Mouse (Mus musculus) kidney, adult 2 months (tissue): ENCODE measurements at regions not wholly inside any gene's neighbourhood (a gene's known extent, or its start where the extent isn't known, plus 50 kb on each side); places are given as distances from the start of the nearest gene placed in this dataset.

Source experiments
- DNase-seq: peaks from one replicate; pipeline ENCODE4 v3.0.0; 2021
- H3K27ac ChIP-seq: fragments of 200-500 bp; 2 replicates; pipeline ENCODE4 v1.5.1; 2012; ENCODE audit warnings: low read depth, low read length, control low read depth, inconsistent platforms; ENCODE audit not compliant: insufficient read depth
- H3K27me3 ChIP-seq: fragments of 200-500 bp; replicated peaks from 2 replicates; pipeline ENCODE4 v1.6.1; 2012; ENCODE audit warnings: mild to moderate bottlenecking, moderate library complexity, low read length, inconsistent platforms; ENCODE audit not compliant: control insufficient read depth, insufficient read depth
- H3K36me3 ChIP-seq: fragments of 200-500 bp; 2 replicates; pipeline ENCODE4 v1.6.1; 2012; ENCODE audit warnings: mild to moderate bottlenecking, moderate library complexity, low read length, inconsistent platforms; ENCODE audit not compliant: control insufficient read depth, insufficient read depth
- H3K4me1 ChIP-seq: fragments of 200-500 bp; 2 replicates; pipeline ENCODE4 v1.6.1; 2011; ENCODE audit warnings: low read length; ENCODE audit not compliant: control insufficient read depth, insufficient read depth
- H3K4me3 ChIP-seq: fragments of 200-500 bp; 2 replicates; pipeline ENCODE4 v1.5.1; 2011; ENCODE audit warnings: mild to moderate bottlenecking, low read depth, low read length, control low read depth; ENCODE audit not compliant: insufficient read depth
- CTCF ChIP-seq: fragments of 200-500 bp; conservative IDR thresholded peaks from 2 replicates; pipeline ENCODE4 v1.5.1; 2011; ENCODE audit warnings: low read depth, mild to moderate bottlenecking, control low read depth, low read length, moderate library complexity, mixed read lengths; ENCODE audit not compliant: insufficient read depth, insufficient read length
- POLR2A ChIP-seq: fragments of 200-500 bp; IDR thresholded peaks from one replicate; pipeline ENCODE4 v1.6.1; 2011; ENCODE audit warnings: low read depth, low read length, control low read depth
- WGBS: fragments of 180-500 bp; shearing (Covaris S2); methylation state at CpG from one replicate; pipeline ENCODE4 v1.1.7; 2018; 5-methylcytosine and 5-hydroxymethylcytosine counted together

- H3K4me3 ChIP-seq = no peak overlapping the region
- 59% methylated on average over 2 of the region's 2 CpGs for WGBS
- no peaks in the 10 kb centered on the region for H3K36me3 ChIP-seq
- DNase-seq = no peak
- no peak overlapping the region for H3K27ac ChIP-seq
- no peaks in the 10 kb centered on the region for H3K27me3 ChIP-seq
- no peak for TF ChIP-seq CTCF
- TF ChIP-seq POLR2A = no peak
- H3K4me1 ChIP-seq = no peaks in the 10 kb centered on the region
Measured at GRCm38 (mm10) chr4:153208822-153209221, 273.8 kb downstream of the Ajap1 start.

GRCm38 (mm10) chr4:153208215-153208614 is 274.4 kb downstream of the Ajap1 start:
- no peaks in the 10 kb centered on the region for H3K4me1 ChIP-seq
- no peak for TF ChIP-seq CTCF
- no peak for TF ChIP-seq POLR2A
- 40% methylated on average over 6 of the region's 6 CpGs for WGBS
- no peaks in the 10 kb centered on the region for H3K36me3 ChIP-seq
- no peak for DNase-seq
- no peak overlapping the region for H3K27ac ChIP-seq
- H3K4me3 ChIP-seq = no peak overlapping the region
- H3K27me3 ChIP-seq = no peaks in the 10 kb centered on the region

- DNase-seq = no peak
- Histone ChIP-seq H3K4me1 (no peaks in the 10 kb centered on the region), H3K36me3 (no peaks in the 10 kb centered on the region), H3K4me3 (no peak overlapping the region), H3K27ac (no peak overlapping the region), H3K27me3 (no peaks in the 10 kb centered on the region)
- TF ChIP-seq POLR2A (no peak), CTCF (no peak)
- 17% methylated on average over 11 of the region's 11 CpGs for WGBS
Measured at GRCm38 (mm10) chr4:153207578-153208102, 275.0 kb downstream of the Ajap1 start.

DNA sequence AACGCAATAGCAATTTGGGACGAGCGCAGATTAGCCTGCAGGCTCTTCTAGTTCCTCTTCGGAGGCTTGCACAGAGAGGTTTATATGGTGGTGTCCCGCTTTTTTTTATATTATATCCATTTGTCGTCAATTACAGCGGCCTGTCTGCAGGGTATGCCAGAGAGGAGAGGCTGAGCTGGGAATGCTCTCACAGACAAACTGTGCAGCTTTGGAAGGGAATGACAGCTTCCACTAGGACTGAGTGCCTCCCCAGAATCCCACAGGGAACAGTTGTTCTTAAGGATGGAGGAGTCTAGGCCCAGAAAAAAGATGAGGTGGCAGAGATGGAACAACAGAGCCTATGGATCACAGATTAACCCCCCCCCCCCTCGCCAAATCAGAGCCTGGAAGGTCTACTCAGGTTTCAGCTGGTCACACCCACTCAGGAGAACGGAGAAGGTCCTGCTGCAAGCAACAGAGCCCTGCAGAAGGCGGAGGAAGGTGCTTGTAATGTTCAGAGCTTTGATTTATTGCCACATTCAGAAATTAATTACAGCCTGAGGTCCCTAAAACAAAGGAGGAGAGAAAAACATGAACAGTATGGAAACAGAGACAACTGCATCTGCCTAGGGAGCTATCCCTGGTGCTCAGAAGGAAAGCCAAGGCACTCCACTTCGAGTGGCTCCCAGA is 275.7 kb downstream of the Ajap1 start:
- Histone ChIP-seq H3K36me3 (no peaks in the 10 kb centered on the region), H3K27ac (no peak overlapping the region), H3K27me3 (no peaks in the 10 kb centered on the region), H3K4me1 (no peaks in the 10 kb centered on the region), H3K4me3 (no peak overlapping the region)
- TF ChIP-seq POLR2A = no peak
- no peak for TF ChIP-seq CTCF
- WGBS = 34% methylated on average over 11 of the region's 11 CpGs
- no peak for DNase-seq

DNA sequence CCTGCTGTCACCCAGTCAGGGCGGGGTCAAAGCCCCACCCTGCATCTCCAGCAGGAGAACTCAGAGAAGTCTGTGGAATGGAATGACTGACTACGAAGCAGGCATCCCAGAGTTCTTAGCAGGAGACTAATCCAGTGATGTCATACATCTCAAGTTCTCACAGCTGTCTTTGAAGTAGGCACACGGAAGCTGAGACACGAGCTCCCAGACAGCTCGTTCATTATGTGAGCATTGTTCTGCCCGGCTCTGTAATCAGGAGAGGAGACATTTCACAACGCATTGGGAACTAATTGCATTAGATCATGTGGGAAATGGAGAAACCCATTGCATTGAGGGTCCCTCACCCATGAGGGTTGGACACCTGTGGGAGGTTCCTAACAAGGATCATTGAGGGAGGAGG is 277.8 kb downstream of the Ajap1 start:
- no peak overlapping the region for H3K4me3 ChIP-seq
- H3K4me1 ChIP-seq = no peaks in the 10 kb centered on the region
- no peaks in the 10 kb centered on the region for H3K36me3 ChIP-seq
- WGBS = 19% methylated on average over 7 of the region's 7 CpGs
- no peak overlapping the region for H3K27ac ChIP-seq
- DNase-seq = no peak
- TF ChIP-seq POLR2A (no peak), CTCF (no peak)
- H3K27me3 ChIP-seq = no peaks in the 10 kb centered on the region

DNA sequence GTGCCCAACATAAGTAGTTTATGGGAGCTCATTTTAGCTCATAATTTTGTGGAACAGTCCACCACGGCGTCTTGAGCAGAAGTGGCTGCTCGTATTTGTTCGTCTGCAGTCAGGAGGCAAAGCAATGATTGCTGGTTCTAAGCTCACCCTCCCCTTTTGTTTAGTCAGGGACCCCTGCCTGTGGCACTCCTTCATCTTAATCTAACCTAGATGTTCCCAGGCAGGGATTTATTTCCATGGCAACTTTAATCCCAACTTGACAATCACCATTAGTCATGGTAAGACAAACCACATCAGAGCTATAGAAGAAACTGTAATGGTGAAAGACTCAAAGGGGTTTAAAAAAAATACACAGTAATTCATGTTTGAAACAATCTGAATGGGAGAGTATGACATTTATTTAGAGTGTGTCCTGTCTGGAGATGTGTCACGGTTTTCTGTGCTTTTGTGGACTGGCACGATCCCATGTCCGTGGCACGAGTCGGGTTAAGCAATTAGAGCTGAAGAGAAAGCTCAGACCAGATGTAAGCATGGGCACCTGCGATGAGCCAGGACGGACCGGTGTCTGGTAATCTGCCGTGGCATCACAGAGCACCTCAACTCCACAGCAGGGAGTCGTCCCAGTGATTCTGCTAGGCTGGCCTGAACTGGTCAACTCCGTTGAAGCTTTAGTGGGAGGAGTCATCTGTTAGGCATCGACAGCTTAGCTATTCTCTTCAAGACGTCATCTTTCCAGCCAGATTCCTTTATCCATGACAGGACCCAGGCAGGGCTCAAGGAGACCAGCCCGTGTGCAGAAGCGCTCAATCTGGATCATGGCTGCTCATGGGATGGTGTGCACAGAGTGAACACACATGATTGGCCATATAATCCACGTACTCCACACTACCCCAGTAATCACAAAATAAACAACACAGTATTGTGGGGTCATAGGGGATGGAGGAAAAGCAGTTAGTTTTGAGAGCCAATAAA is 281.5 kb downstream of the Ajap1 start:
- DNase-seq = no peak
- Histone ChIP-seq H3K4me1 (no peaks in the 10 kb centered on the region), H3K27me3 (no peaks in the 10 kb centered on the region), H3K36me3 (no peaks in the 10 kb centered on the region), H3K27ac (no peak overlapping the region), H3K4me3 (no peak overlapping the region)
- 86% methylated on average over 20 of the region's 20 CpGs for WGBS
- TF ChIP-seq POLR2A (no peak), CTCF (no peak)

DNA sequence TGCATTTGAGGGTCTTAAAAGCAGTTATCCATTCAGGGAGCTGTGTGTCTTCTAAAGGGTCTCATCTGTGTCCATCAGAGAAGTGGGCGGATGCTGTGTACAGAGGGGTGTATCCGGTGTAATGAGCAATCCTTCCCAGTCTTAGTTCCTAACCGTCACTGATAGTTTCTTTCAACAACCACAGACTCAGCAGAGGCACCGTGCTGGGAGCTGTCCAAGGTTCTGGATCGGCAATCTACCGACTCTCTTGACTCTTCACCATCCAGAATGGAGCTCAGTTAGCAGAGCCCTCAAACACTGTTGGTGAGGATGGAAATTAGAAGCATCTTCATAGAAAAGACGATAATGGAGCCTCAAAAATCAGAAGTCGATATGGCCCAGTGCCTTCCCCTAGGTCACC is 293.1 kb downstream of the Ajap1 start:
- TF ChIP-seq POLR2A (no peak), CTCF (no peak)
- Histone ChIP-seq H3K27me3 (no peaks in the 10 kb centered on the region; the same call in 1 of the 2 replicates), H3K4me3 (no peak overlapping the region), H3K4me1 (no peaks in the 10 kb centered on the region), H3K27ac (no peak overlapping the region), H3K36me3 (no peaks in the 10 kb centered on the region)
- 7% methylated on average over 8 of the region's 8 CpGs for WGBS
- DNase-seq = peak; percentile 53
